Mouse (Mus musculus): ENCODE data around the gene Zfp212.
"Not testable (repeated sequence)": the region's sequence is repeated elsewhere in the genome, so short reads cannot be mapped to it uniquely, and the experiment has no call there.

Gene Zfp212

DNA sequence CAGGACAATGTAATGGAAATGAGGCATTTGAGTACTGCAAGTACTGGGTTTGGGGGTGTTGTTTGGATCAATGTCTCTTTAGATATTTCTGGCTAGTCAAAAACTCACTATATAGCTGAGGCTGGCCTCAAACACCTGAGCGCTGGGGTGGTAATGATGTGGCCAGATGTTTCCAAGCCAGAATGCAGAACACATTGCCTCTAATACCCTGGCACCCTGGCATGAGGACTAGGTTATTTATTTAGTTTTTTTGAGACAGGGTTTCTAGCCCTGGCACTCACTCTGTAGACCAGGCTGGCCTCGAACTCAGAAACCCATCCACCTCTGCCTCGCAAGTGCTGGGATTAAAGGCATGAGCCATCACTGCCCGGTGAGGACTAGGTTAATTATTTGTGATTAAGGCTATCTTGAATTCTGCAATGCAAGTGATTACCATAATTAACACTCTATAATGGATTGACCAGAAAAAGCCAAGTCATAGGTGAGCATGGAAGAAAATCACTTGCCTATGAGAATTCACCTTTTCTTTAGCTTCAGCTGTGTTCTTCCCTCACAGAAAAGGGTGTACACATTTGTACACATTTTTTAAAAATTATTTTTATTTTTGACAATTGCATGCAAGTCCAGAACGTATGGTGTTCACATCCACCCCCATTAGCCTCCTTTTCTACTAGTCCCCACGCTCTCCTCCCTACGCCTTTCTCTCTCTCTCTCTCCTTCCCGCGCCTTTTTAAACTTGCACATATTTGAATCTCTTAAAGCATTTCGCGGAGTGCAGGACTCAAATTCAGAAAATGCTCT is 430 bp upstream of the Zfp212 start:
- in situ Hi-C loops (cut with MboI; ENCODE audit: low sequenced_read_pairs), result no loop called here

DNA sequence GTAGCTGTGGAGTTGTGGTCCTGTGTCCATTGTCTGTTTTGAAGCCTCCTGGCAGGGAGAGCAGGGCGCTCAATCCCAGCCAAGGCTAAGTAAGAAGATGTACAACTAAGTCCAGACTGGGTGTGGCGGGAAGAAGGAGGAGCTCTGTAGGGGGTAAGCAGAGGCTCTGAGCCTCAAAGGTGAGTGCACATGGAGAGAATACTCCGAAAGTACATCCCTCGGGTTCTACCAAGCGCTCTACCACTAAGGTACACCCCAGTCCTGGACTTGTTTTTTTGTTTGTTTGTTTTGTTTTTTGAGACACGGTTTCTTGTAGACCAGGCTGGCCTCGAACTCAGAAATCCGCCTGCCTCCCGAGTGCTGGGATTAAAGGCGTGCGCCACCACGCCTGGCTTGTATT is 22.2 kb downstream of the Zfp212 start:
- in situ Hi-C loops (cut with MboI; ENCODE audit: low sequenced_read_pairs), result no loop called here

DNA sequence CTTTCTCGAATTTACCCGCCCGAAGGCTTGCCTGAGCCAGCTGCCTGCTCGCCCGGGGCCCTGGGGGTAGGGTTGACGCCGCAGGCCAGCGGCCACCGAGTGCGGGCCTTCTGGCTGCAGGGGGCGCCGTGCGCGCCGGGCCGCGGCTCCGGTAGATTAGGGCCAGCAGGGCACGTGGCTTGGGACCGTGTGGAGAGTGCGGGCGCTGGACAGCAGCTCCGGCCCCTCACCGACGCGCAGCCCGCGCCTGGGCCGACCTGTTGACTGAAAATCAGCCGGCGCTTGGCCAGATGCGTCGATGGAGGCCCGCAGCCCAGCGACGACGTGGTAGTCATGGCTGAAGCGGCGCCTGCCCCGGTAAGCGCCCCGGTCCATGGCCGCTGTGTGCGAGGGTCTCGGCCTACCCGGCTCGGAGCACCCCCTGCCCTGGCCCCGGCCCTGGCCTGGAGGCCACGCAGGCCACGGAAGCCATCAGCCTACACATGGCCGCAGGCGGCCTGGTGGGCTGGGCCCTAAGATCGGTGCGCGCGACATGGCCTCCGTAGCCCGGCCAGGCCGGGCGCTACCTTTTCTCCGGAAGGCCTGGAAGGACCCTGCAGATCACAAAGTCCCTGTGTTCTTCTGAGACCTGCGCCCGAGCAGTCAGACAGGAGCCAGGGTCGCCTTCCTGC is 22.9 kb downstream of the Zfp212 start:
- in situ Hi-C loops (cut with MboI; ENCODE audit: low sequenced_read_pairs), result no loop called here

DNA sequence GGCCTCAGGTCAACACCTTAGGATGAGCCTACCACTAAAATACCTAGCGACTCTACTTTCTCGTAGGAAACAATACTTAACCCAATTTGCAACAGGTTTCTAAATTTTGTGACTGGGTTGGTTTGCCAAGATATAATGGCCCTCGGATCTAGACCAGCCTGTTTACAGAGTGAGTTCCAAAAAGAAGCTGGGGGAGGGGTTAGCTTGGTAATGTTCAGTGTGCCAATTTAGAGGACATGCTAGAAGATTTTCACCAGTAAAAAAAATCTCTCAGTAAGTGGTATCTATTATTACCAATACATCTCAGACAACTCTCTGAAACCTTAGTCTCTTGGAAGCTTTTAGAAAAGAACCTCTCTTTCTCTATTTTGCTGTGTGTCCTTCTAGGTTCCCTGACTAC is 23.4 kb downstream of the Zfp212 start:
- in situ Hi-C loops (cut with MboI; ENCODE audit: low sequenced_read_pairs), result no loop called here

DNA sequence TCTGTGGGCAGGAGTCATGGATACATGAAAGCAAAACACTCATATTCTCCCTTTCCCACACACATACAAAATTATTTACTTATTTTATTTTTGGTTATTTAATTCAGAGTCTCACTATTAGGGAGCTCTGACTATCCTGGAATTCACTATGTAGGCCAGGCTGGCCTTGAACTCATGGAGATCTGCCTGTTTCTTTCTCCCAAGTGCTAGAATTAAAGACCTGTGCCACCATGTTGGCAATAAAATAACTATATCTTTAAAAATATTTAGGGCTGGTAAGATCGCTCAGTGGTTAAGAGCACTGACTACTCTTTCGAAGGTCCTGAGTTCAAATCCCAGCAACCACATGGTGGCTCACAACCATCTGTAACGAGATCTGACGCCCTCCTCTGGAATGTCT is 27.1 kb downstream of the Zfp212 start:
- in situ Hi-C loops (cut with MboI; ENCODE audit: low sequenced_read_pairs), result no loop called here

DNA sequence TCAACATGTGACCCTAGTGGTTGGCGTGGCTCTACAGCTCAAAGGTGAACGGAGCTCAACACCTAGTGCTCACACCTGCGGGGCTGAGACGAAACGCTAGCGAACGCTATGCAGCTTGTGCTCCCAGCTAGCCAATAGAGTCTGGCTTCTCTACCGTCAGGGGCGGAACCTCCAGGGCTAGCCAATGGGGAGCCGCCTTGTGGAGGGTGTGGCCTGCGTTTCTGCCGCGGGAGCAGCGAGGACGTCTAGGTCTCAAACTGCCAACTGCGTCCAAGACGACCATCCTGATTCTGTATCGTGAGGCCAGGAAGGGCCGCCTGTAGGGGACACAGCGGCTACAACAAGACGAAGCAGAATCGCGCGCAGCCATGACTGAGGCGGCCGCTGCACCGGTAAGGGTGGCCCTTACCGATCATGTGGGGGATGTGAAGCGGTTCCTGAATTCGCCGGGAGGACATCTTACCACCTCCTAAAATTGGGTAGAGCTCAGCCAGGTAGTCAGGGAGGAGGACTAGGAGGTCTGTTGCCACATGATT is 33.0 kb downstream of the Zfp212 start, which contains the start of gene Zfp956:
TSS of gene Zfp956 (plus strand) at position 200 of the 536 bp plus-strand sequence.
- in situ Hi-C loops (cut with MboI; ENCODE audit: low sequenced_read_pairs), result no loop called here

DNA sequence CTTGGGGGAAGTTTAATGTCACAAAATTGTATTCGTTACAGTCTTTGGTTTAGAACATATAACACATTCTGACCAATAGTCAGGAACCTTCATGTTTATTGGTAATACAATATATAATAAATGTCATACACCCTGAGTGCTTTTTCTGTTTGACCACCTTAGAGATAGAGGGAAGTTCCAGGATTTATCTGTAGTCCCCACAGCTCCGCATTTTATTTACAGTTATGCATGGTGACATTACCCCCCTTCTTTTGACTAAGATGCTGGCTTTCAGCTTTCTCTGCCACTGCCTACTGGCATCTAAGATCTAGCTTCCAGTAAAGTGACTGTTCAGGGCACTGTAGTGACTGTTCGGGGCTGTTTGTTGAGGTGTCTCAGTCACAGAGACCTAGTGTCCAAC is 34.1 kb downstream of the Zfp212 start:
- in situ Hi-C loops (cut with MboI; ENCODE audit: low sequenced_read_pairs), result no loop called here

DNA sequence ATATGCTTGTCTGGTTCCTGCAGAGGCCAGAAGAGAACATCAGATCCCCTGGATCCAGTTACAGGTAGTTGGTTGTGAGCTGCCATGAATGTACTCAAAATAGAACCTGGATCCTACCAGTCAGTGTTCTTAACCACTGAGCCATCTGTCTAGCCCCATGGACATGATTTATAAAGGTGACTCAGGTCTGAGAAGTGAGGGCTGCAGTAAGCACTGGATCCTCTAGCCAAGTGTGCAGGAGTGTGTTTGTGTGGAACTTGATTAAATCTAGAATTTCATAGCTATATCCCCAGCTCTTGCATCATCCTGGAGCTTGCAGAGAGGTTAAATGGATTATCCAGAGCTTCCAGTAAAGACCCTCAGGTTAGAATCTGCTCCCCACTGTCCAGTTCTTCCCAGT is 37.5 kb downstream of the Zfp212 start:
- in situ Hi-C loops (cut with MboI; ENCODE audit: low sequenced_read_pairs), result no loop called here

DNA sequence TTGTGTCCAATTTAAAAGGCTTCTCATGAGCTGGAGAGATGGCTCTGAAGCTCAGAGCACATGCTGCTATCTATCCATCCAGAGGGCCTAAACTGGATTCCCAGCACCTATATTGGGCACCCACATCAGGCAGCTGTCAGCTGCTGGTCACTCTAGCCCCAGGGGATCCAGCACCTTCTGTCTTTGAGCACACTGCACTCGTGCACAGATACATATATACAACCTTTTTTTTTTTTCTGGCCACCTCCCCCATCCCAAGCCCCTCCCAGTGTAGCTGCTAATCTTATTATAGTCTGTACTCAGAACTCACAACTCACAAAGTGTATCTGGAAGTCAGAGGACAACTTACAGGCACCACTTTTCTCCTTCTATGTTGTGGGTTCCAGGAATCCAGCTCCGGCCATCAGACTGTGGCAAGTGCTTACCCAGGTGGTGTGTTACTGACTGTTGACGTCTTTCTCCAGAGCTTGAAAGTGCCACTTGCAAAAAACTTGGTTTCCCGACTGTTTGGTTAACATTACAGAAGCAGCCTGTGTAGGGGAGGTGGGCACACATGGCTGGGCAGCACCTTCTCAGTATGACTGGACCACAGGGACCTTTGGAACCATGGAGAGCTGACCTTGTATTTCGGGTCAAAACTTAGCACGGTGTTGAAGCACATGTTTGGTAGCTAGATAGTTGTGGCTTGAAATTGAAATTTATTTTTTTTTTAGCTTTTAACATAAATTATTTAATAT is 40.6 kb downstream of the Zfp212 start:
- in situ Hi-C loops (cut with MboI; ENCODE audit: low sequenced_read_pairs), result no loop called here

DNA sequence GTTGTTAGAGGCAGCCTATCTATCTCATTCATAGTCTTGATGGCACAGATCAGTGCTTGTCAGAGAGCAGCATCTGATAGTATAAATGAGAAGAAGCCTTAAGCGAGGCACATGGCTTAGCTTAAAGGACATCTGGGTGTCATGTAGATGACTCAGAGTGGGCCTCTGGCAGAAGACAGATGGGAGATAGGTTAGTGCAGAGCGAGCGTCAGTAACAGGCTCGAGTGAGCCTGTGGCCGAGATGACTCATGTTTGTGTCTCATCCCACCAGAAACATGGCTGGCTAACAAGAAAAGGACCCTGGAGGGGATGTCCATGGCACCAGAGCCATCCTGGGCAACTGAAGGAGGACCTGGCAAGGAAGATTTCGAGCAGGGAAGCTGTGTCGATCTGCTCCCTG is 42.8 kb downstream of the Zfp212 start:
- in situ Hi-C loops (cut with MboI; ENCODE audit: low sequenced_read_pairs), result no loop called here

DNA sequence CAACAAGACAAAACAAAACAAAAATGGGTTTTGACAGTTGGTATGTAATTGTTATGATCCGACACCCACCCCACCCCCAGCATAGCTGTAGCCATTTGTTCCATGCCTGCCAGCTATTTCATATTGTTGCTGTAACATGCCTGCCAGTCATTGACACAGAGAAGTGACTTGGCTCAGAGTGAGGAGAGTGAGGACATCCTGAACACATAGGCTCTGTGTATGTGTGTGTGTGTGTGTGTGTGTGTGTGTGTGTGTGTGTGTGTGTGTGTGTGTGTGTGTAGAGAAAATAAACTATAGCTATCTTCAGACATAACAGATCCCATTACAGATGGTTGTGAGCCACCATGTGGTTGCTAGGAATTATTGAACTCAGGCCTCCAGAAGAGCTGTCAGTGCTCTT is 47.9 kb downstream of the Zfp212 start:
- in situ Hi-C loops (cut with MboI; ENCODE audit: low sequenced_read_pairs), result not testable (repeated sequence)

DNA sequence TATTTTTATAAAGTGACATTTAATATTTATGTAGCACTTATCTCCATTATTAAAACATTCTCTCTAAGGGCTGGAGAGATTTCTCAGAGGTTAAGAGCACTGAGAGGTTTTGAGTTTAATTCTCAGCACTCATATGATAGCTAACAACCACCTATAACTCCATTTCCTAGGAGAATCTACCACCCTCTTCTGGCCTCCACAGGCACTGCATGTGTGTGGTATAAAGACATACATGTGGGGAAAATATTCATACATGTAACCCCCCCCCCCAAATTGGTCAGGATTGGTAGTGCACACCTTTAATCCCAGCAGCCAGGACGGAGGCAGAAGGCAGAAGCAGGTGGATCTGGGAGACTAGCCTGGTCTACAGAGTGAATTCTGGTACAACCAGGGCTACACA is 54.3 kb downstream of the Zfp212 start:
- in situ Hi-C loops (cut with MboI; ENCODE audit: low sequenced_read_pairs), result no loop called here

DNA sequence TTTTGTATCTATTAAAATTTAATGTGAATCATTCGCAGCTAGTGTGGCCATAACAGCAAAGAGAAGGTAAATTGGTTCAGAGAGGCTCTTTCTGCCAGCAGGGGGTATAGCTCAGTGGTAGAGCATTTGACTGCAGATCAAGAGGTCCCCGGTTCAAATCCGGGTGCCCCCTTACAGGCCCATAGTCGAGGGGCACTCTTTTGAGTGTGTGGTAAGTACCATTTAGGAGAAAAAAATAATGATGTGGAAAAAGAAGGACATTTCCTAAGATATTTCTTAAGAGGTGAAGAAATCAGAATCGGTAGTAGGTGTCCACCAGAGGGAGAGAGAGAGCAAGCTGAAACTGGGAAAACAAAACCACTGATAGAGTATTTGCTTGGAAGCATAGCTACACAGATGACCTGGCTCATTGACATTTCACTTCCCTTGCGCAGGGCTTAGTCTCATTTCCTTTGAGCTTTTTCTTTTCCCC is 58.7 kb downstream of the Zfp212 start:
- in situ Hi-C loops (cut with MboI; ENCODE audit: low sequenced_read_pairs), result no loop called here

Measured in CH12F3 (cell line).